Mouse (Mus musculus): Measurements from ENCODE around the gene Mast4.

DNA sequence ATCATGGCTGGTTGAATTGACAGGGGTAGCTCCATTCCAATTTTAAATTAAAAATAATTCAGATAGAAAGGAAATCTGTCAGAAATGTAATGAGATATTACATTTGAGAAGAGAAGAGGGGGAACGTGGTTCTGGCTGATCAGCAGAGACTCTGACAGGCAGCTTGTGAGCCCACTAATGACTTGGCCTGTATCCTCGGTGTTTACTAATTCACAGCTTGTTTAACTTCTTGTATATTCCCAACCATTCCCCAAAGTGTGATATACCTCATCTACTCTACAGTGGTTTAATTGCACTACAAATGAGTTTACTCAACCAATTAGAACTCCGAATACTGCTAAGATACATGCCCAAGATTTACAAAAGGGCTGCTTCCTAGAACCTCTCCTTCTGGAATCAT is 555.0 kb downstream of the Mast4 start:
- no peak for TF ChIP-seq CTCF (IDR thresholded peaks at IDR 0.05; ENCODE audit: low read depth, low read length)
- no peak for TF ChIP-seq GATA1 (IDR thresholded peaks at IDR 0.05; ENCODE audit: borderline replicate concordance, low read length)
- no peak for TF ChIP-seq POLR2AphosphoS5 (IDR thresholded peaks at IDR 0.05; ENCODE audit: insufficient replicate concordance, low read depth, low read length)
- no peak for TF ChIP-seq GATA2 (IDR thresholded peaks at IDR 0.05; ENCODE audit: borderline replicate concordance, low read depth, low read length)
- TF ChIP-seq TAL1 (conservative IDR thresholded peaks at IDR 0.05; ENCODE audit: low read depth, low read length) = no peak

All from G1E (cell line).